Mouse (Mus musculus) E14TG2a.4 (cell line): Measurements from ENCODE around the gene Slc25a21.

Experiments
- CTCF ChIP-seq: conservative IDR thresholded peaks from 2 replicates; pipeline ENCODE4 v1.5.1; 2014; ENCODE audit warnings: low read length
- POU5F1 ChIP-seq: IDR thresholded peaks from 2 replicates; pipeline ENCODE4 v1.6.1; 2014; ENCODE audit warnings: low read length, borderline replicate concordance

DNA sequence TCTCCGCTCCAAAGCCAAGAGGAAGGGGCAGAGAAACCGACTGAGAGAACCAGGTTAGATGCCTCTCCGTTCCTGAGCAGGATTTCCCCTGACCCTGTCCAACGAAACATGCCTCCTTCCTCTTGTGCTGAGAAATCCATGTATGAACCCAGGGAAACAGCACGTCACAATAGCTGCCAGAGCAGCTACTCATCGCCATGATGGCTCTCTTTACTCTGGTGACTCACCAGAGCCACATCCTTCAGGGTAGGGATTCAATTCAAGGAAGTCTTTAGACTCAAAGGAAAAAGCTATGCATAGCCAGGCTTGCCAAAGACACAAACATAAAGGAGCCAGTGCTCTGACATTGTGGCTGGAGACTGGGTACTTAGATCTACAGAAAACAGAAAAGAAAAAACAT is 37.4 kb downstream of the Slc25a21 start:
- TF ChIP-seq CTCF (no peak), POU5F1 (no peak)
